Mouse (Mus musculus) neutrophil, adult 59 days (primary cell): ENCODE data around the gene Mkrn2. TPM values are rescaled to one million over a fixed set of nuclear protein-coding genes. Genes with fewer than 3 reads are reported as not detected.

Experiments
- total RNA-seq, 2 experiments: library from RNA; stranded (reverse); gene quantifications; 1 replicate in 1 of 2; 2 replicates in 1 of 2; pipeline ENCODE4 v1.2.4; 2023

The Mkrn2 gene
- total RNA-seq, result 10 to 100 TPM; 13.5 to 19.0 TPM

GRCm38 (mm10) chr6:115601715-115602523 is at the start of gene Mkrn2:
TSS of gene Mkrn2 (plus strand) at chr6:115601902.

DNA sequence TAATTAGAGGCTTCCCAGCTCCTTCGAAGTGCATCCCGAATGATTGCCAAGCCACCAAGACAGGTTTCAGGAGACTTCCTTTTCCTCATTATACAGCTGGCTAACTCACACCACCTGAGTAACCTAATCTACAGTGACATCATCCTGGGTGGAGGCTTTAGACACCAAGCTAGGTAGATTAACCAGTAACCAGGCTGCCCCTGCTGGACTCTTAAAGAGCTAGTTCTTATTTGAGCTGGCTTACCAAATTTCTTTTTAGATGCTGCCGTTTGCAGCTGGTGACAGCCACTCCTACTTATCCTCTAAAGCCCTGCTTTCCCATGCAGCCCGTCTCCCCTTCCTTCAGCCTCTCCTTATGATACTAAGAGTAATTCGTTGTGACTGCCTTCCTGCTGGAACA is 9.2 kb upstream of the Mkrn2 start, which contains the start of gene Mkrn2os:
TSS of gene Mkrn2os (minus strand) at position 119 of the 400 bp plus-strand sequence.

Other genes with a start within 250 kb of the Mkrn2 start
- 1 to 10 TPM in 1 of 2 experiments, under 1 TPM in 1; 0.95 to 2.2 TPM for gene Pparg, start 241.0 kb upstream of the Mkrn2 start, total RNA-seq
- gene Tsen2, start 57.2 kb upstream of the Mkrn2 start, total RNA-seq, result 1 to 10 TPM; 2.9 to 4.0 TPM
- not detected for gene Mkrn2os, start 9.3 kb upstream of the Mkrn2 start, total RNA-seq
- gene Raf1, start 74.7 kb downstream of the Mkrn2 start, total RNA-seq, result 100 to 1,000 TPM; 246 to 249 TPM
- 10 to 100 TPM; 52.4 to 60.3 TPM for gene Tmem40, start 160.5 kb downstream of the Mkrn2 start, total RNA-seq
- gene Cand2, start 172.6 kb downstream of the Mkrn2 start, total RNA-seq, result under 1 TPM; 0.38 to 0.40 TPM
- gene Rpl32, start 206.8 kb downstream of the Mkrn2 start, total RNA-seq, result 100 to 1,000 TPM; 874 to 985 TPM
- not detected for gene Efcab12, start 236.5 kb downstream of the Mkrn2 start, total RNA-seq